Mouse (Mus musculus) adrenal gland, postnatal 10 days (tissue): ENCODE measurements around the gene Trappc3l. TPM values are rescaled to one million over a fixed set of nuclear protein-coding genes. Genes with fewer than 3 reads are reported as not detected.

Source experiments
- DNase-seq: peaks from one replicate; pipeline ENCODE4 v3.0.0; 2021; ENCODE audit warnings: mixed read lengths
- total RNA-seq, 2 experiments: library from RNA; stranded (reverse); gene quantifications; 2 replicates each; pipeline ENCODE4 v1.2.3; 2021

The Trappc3l gene
- total RNA-seq, 2 experiments from 2014 or later = not detected

DNA sequence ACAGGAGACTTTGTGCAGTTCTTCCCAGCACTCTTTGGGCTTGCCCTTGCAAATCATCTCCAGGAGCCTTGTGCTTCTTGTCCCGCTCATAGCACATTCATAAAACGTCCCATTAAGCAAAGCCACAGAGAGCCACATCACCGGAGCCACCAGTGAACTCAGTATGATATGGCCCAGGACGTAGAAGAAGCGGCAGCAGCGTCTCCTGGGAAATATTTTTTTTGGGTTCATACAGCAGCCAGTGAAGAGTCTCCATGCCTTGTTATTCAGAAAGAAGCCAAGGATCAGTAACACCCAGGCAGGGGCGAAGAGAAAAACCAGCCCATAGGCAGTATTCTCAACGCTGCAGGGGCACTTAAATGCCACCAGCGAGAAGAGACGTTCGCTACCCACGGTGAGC, 58.6 kb downstream of the Trappc3l start:
- DNase-seq = no peak

DNA sequence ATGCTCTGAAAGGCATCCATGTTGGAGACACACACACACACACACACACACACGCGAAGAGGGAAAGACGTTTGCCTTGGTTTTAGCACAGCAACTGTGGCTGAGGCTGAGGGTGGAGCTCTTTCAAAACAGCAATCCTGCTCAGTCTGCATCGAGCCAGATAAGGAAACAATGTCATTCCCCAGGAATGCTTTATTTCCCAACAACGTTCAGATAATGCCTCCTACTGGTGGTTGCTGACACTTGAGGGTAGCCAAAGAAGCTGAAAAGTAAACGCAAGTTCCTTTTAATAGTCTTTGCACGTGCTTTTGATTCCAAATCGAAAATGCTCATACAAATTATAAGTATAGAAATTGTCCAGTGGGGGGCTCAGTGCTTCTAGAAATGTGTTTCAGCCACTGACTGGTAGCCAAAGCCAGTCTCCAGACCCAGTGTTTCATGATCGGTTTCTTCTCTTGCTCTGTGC, 59.1 kb downstream of the Trappc3l start, which contains the start of gene Calhm5:
Calhm5 (minus strand) TSS at position 102 of the 466 bp plus-strand sequence.
- DNase-seq = peak; percentile 41

DNA sequence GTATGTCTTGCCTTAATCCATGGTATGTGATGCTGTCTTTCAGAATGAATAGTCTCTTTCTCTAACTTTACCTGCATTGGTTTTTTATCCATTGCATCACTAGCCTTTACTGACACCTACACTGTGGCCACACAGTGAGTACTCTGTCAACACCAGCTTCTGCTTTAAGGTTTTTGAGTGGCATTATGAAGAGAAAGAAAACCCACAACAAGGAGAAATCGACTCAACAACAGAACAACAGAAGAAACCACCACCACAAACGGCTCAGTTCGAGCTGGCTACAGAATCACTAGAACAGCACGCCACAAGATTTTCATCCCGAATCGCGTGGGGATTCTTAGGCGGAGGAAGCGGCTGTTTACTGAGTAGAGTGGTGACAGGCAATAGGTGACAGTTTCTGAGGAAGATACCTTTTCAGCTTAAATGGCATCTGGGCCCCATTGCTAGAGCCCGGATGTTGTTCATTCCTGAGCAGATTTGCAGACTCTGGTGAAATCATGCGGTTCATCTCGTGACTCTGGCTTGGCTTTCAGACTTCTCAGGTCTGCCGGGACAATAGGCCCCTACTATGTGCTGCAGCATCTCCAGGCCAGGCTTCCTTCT, 73.6 kb downstream of the Trappc3l start:
- DNase-seq = no peak

DNA sequence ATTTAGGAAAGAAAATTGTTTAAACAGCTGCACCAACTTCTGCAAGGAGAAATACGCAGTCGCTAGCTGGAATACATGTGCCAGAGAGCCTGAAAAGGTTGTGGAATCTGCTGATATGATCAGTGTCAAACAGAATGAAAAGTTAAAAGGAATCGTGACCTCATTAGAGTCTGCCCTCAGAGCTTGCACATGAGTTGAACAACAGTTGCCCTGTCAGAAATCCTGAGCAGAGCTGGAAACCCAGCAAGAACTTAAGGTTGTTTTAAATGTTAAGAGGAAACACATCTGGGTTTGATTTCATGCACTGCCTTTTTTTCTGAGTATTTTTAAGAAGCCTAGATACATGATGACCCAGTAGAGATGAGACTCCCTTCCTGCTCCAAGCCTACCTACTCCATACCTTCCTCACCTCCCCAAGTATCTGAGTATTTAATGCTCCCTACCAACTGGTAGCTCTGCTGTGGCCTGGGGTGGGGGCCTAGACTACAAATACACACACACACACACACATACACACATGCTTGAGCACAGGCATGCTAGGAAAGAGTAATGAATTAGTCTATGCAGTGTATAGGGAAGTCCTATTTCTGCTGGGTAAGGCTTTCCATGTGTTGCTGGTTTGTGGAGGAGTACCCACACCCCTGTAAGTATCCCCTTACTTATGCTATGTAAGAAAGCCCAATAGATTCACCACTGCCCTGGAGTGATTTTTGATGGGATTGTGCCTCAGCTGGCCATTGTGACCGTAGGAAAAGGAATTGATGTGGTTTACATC, 74.8 kb downstream of the Trappc3l start:
- no peak for DNase-seq

DNA sequence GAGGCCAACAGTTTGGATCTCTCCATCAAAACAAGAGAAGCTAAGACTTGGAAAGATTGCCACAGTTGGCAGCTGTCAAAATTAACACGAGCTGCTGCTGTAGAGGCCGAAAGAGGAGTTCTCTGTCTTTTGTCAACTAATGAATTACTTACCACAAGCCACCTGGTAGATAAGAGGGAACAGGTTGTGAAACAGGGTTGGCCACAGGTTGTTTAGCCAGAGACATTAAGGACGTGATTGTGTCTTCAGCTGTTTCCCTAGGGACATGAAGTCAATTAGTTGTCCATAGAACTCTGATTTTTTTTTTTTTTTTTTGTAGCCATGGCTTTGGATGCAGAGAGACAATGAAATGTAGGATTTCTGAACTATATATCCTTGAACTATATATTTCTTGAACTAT, 79.7 kb downstream of the Trappc3l start:
- no peak for DNase-seq

DNA sequence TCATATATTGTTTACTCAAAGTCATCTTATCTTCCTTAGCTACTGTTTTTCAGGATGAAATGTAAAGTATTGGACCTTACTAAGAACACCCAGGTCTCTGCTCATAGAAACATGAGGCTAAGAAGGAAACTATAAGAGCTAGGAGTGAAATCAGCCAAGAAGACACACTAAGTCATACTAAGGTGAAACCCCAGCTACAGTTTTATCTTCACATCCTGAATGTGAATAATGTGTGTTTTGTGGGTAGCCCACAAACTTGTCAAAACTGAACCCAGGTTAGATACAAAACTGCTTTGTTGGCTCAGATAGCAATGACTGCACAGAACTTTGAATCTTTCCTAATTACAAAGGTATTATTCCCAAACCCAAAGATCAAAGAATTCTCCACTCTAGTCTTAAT, 80.4 kb downstream of the Trappc3l start:
- no peak for DNase-seq

DNA sequence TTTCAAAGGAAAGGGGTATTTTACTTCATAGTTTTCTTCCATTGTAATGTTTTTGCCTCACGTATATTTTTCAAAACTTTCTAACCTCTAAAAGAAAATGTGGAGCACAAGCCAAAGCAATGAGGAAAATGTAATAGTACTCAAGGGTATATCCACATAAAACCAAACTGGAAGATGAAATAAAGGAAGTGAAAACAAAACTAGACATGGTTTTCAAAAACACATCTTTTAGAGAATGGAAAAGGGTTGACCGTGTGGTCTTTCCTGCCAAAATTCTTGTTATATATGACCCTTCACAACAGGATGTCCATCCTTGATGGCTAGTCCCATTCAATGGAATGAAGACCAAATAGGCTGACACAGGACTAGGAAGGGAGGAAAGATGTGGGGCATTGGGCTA, 81.0 kb downstream of the Trappc3l start:
- no peak for DNase-seq

DNA sequence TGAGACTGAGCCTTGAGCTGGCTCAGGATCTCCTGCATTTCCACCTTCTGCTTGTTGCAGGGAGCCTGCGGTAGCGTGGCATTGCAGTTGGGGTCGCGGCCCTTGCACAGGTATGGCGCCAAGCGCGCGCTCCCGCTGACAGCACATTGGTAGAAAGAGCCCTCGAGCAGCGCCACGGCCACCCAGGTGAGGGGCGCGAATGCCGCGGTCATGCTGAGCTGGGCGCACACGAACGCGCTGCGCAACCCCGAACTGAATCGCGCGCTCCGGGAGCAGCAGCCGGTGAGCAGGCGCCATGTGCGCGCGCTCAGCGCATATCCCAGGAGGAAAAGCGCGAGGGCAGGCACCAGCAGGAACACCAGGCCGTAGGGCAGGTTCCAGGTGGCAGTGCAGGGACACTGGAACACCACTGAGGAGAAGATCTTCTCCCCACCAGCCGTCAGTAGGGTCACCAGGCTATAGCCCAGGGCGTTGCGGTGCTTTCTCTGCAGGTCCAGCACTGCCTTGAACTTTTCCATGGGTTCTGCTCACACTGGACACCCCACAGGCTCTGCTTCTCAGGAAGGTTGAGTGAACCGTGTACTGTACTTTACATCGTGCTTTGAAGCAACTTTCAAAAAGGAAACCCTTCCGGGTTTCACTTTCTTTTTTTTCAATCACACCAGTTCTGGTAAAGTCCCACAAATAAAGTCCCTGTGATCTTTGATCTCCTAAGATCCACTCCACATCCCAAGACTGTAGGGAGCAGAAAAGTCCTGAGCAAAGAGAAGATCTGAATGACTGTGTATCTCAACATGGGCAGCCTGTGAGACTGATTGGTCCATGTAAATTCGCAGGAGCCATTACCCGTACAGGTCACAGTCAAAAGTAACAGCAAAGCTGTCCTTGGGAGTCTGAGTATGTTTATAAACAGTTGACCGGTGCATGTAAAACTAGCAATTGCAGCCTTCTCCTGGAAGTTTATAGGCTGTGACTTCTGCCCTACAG, 90.3 kb downstream of the Trappc3l start, which contains the start of gene Calhm6:
Calhm6 (minus strand) TSS at position 593 of the 987 bp plus-strand sequence.
- peak; percentile 71 for DNase-seq

DNA sequence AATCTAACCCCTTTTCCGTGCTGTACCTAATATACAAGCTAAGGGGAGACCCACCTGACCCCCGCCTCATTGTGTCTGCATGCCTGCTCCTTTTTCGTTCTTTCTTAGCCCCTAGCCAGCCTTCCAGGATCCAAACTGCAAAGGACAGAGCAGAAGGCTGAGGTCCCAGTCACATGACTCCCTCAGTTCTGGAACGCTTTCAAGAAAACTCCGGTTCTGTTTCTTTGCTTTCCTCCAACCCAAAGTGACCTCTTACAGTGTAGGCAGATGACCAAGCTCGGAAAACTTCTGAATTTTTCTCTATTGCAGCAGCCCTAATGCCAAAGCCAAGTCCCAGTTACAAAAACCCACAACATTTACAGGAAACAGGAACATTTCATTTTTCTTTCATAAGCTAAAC, 91.0 kb downstream of the Trappc3l start:
- DNase-seq = peak; percentile 62

DNA sequence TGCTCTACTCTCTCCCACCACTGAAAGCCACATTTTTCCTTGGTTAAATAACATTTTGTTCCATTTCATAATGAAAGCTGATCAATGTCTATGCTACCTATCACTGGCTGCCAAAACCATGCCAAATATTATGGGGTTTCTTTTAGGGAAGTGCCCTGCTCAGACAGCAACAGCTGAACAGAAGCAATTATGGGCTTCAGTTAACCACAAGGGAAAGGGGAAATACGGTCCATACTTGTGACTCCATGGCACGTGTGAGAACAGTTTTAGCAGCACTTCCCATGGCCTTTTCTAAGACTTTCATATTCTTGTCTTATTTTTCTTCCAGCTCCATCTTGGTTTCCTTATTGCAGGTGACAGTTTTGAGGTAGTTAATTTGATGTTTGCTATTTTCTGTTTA, 94.0 kb downstream of the Trappc3l start:
- no peak for DNase-seq

DNA sequence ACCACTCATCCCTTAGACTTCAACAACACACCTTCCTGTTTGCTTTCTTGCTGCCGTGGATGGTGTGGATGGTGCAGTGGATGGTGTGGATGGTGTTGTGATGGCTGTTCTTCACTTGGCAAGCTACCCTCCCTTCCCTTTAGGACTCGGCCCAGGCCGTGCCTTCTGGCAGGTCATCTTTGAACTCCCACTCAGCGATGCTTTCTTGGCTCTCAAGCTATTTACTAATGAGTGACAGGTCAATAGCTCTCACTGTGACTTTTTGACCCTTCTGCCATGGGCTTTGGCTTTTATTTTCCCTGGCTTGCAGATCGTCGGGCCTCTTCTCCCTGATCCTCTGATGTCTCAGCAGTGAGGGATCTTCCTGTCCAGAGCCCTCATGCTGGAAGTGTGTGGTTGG, 99.0 kb downstream of the Trappc3l start:
- DNase-seq = no peak

DNA sequence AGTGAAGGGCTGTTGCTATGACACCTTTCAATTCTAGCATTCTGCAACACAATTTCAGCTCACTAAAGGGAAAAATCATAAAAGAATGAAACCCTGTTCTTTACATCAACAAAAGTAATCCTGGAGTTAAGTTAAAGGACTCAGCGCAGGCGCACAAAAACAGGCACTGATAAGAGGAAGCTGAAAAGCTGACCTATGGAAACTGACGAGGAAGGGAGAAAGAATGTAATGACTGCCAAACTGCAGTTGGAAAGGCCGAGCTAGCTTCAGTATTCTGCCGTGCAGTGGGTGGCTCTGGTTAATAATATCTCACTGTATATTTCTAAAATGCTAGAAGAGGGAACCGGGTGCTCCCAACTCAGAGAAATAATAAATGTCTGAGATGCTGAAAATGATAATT, 100.6 kb downstream of the Trappc3l start:
- no peak for DNase-seq

DNA sequence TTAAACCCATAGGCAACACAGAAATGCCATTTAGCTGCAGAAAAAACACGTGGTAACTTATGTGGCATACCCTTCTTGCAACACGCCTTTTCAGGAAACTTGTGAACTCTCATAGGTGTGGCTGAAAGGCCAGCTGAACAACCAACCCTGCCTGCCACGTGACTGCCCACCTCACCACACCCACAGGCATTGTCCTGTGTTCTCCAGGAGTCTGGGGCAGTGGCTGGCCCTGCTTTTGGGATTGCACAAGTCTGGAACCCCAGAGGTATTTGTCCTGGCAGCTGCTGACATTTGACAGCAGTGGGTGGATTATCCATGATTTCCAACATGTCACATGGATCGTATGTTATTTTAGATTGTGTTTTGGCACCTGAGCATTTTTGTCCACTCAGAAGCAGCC, 102.4 kb downstream of the Trappc3l start:
- peak; percentile 50 for DNase-seq

DNA sequence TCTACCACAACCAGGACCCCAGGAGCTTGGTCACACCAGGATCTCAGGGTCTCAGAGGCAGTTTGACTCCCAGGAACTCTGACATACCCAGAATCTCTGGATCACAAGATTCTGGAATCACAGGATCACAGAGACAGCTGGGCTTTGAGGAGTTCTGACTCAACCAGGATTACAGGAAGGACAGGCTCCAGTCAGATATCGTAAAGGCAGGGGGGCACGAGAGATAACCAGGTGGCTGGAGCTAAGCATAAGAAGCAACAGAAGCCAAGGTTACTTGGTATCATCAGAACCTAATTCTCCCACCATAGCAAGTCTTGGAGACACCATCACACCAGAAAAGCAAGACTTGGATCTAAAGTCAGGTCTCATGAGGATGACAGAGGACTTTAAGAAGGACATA, 104.3 kb downstream of the Trappc3l start:
- DNase-seq = no peak

DNA sequence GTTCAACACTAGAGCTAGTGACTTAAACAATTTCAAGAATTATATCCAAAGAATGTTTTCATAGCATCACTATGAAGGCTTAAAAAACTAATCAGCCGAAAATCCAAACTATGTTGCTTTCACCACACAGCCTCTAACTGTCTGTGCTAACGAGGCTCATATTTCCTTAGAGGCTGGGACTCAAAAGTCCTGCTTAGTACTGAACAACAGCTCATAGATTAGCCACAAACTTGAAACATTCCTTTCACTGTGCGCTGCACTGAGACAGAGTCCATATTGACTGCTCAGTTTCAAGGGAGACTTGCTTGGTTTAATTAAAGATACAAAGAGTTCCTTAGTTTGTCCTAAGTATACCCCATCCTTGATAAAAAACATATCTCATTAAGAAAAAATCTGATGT, 112.4 kb downstream of the Trappc3l start:
- no peak for DNase-seq

DNA sequence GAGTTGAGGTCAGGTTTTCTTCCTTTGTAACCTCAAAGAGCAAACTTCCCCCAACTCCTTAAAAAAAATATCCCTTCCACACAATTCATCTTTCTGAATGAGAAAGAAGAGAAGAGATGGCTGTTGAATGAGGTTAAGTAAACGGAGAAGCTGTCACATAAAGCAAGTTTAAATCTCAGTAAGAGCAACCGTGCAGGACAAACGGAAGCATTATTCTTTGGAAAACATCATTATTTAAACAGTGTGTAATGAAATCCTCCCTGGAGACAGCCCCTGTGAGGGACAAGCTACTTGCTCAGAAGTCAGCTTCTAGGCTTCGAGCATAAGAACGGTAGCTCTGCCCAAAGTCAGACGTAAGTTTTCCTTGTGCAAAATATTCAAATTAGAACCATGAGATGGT, 113.1 kb downstream of the Trappc3l start:
- DNase-seq = no peak

DNA sequence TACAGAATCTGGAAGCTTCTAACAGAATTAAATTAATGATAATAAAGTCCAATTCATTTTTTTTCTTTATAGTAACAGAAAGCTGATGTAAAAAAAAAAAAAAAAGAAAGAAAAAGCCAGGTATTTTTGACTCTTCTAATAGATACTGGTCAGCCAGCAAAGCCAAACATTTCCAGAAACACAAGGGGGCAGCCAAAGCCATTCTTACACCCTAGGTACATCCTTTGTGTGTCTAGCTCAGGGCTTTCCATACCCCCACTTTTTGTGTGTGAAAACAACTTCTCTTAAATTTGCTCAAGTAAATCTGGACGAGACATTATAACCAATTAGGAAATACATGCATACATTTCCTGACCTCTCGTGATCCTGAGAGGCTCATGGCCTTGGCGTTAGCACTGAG, 114.4 kb downstream of the Trappc3l start:
- peak; percentile 16 for DNase-seq

DNA sequence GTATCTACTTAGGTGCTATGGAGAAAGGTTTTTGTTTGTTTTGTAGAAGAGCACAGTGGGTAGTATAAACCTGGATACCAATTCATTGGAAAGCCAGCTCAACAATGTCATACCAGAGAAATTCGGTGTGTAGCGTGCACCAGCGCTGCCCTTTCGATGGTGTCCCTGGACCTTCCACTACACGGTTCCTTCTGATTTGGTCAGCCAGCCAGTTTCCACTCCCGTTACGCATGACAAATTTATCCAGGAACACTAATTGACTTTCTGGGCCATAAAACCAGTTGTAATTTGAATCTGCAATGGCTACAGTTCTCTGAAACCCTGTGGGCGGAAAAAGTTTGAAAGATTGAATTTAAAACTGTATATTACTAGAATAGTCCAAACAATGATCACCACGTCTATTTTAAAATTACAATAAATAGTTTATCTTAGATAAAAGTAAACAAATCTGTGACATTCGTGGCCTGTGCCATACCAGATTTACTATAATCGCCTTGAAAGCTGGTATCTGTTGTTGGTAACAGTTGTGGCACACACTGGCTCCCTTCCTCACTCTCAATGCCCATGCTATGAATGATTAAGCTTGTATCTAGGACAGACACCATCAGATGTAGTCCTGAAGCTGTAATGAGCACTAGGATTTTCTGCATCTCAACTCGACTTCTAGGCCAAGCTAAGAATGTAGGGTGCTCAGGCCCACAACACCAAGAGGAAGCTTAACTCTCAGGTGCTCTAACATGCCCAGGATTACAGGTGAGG, 118.6 kb downstream of the Trappc3l start:
- DNase-seq = no peak
